In genomic region chr10:79933145-79933679, GRCm38 (mm10) we compare ENCODE assay signal across 10 mouse cellular contexts. TPM values are rescaled to one million over a fixed set of nuclear protein-coding genes. Genes with fewer than 3 reads are reported as not detected.
DNase-seq lines count a peak whose midpoint lies in the region; ATAC-seq and TF ChIP-seq lines count a peak whose summit lies in the region.
"Had no signal": no experiment of that assay in that cellular context is flagged by ENCODE, and none has a peak within 500 bp of the region (broad histone marks: within the 10 kb centered on the region; RNA-seq: fewer than 3 reads in every experiment).

No protein-coding gene starts in this region.

- H3K36me3 ChIP-seq in forebrain, embryonic 13.5 days (ENCODE audit: poor library complexity, severe bottlenecking), result peaks cover 26% of the 10 kb centered on the region
- peaks cover 13% of the 10 kb centered on the region; the same call in 1 of the 2 replicates for H3K36me3 ChIP-seq in forebrain, postnatal 0 days (ENCODE audit: insufficient read depth)
- peaks cover 6% of the 10 kb centered on the region for H3K36me3 ChIP-seq in neural tube, embryonic 11.5 days (ENCODE audit: control insufficient read depth, insufficient read depth, low read length)
- peaks cover 78% of the 10 kb centered on the region for H3K36me3 ChIP-seq in limb, embryonic 12.5 days
- peaks cover 8% of the 10 kb centered on the region; the same call in 1 of the 2 replicates for H3K36me3 ChIP-seq in stomach, embryonic 15.5 days

- H3K4me2 ChIP-seq in forebrain, embryonic 13.5 days, result no peak overlapping the region
- no peak overlapping the region for H3K4me2 ChIP-seq in forebrain, postnatal 0 days (ENCODE audit: low read depth)
- no peak overlapping the region; the same call in 1 of the 2 replicates for H3K4me2 ChIP-seq in neural tube, embryonic 11.5 days (ENCODE audit: low read depth)
- H3K4me2 ChIP-seq in limb, embryonic 12.5 days, result peak overlapping the region; percentile 30; the same call in 1 of the 2 replicates
- H3K4me2 ChIP-seq in stomach, embryonic 15.5 days, result peak overlapping the region; percentile 2; the same call in 1 of the 2 replicates

- H3K9me3 ChIP-seq in forebrain, embryonic 13.5 days (replicated peaks), result no peaks in the 10 kb centered on the region
- no peaks in the 10 kb centered on the region for H3K9me3 ChIP-seq in forebrain, postnatal 0 days (ENCODE audit: low read length)
- H3K9me3 ChIP-seq in neural tube, embryonic 11.5 days (ENCODE audit: control insufficient read depth, low read length), result no peaks in the 10 kb centered on the region
- H3K9me3 ChIP-seq in limb, embryonic 12.5 days, result no peaks in the 10 kb centered on the region
- H3K9me3 ChIP-seq in stomach, embryonic 15.5 days, result no peaks in the 10 kb centered on the region

- H3K4me3 ChIP-seq in forebrain, embryonic 13.5 days, result no peak overlapping the region
- no peak overlapping the region for H3K4me3 ChIP-seq in forebrain, postnatal 0 days (ENCODE audit: low read depth, low read length)
- no peak overlapping the region for H3K4me3 ChIP-seq in neural tube, embryonic 11.5 days (ENCODE audit: low read depth, low read length)
- no peak overlapping the region; the same call in 1 of the 2 replicates for H3K4me3 ChIP-seq in limb, embryonic 12.5 days (replicated peaks)
- no peak overlapping the region for H3K4me3 ChIP-seq in stomach, embryonic 15.5 days (replicated peaks)

- H3K9ac ChIP-seq in forebrain, embryonic 13.5 days, result no peak overlapping the region
- no peak overlapping the region for H3K9ac ChIP-seq in forebrain, postnatal 0 days
- H3K9ac ChIP-seq in neural tube, embryonic 11.5 days (ENCODE audit: low read length), result no peak overlapping the region; the same call in 1 of the 2 replicates
- H3K9ac ChIP-seq in limb, embryonic 12.5 days (replicated peaks), result no peak overlapping the region; the same call in 1 of the 2 replicates
- no peak overlapping the region for H3K9ac ChIP-seq in stomach, embryonic 15.5 days

- no peak for TF ChIP-seq CTCF in forebrain, postnatal 0 days (IDR thresholded peaks at IDR 0.05; ENCODE audit: low read depth)

- WGBS in forebrain, embryonic 13.5 days, result 77% methylated on average over 9 of the region's 9 CpGs
- 65% methylated on average over 9 of the region's 9 CpGs for WGBS in forebrain, postnatal 0 days
- WGBS in neural tube, embryonic 11.5 days, result 55% methylated on average over 9 of the region's 9 CpGs
- WGBS in limb, embryonic 12.5 days, result 45% methylated on average over 9 of the region's 9 CpGs
- WGBS in stomach, embryonic 15.5 days, result 54% methylated on average over 9 of the region's 9 CpGs

- 0 out of 2 replicates have a peak overlapping the region, but pooled peaks have one; percentile 10 for H3K27ac ChIP-seq in forebrain, embryonic 13.5 days
- no peak overlapping the region for H3K27ac ChIP-seq in forebrain, postnatal 0 days (ENCODE audit: low read depth, low read length)
- H3K27ac ChIP-seq in neural tube, embryonic 11.5 days (ENCODE audit: low read depth, low read length), result 0 out of 2 replicates have a peak overlapping the region, but pooled peaks have one; percentile 34
- peak overlapping the region; percentile 82 for H3K27ac ChIP-seq in limb, embryonic 12.5 days
- peak overlapping the region; percentile 62; the same call in 1 of the 2 replicates for H3K27ac ChIP-seq in stomach, embryonic 15.5 days

- H3K27me3 ChIP-seq in forebrain, embryonic 13.5 days, result no peaks in the 10 kb centered on the region
- no peaks in the 10 kb centered on the region for H3K27me3 ChIP-seq in forebrain, postnatal 0 days (ENCODE audit: insufficient read depth, low read length)
- no peaks in the 10 kb centered on the region for H3K27me3 ChIP-seq in neural tube, embryonic 11.5 days (ENCODE audit: control insufficient read depth, insufficient read depth, low read length)
- no peaks in the 10 kb centered on the region for H3K27me3 ChIP-seq in limb, embryonic 12.5 days
- H3K27me3 ChIP-seq in stomach, embryonic 15.5 days (replicated peaks), result no peaks in the 10 kb centered on the region

- DNase-seq in forebrain, postnatal 0 days, result no peak
- DNase-seq in neural tube, embryonic 11.5 days (ENCODE audit: low spot score), result no peak
- no peak for DNase-seq in neural tube, embryonic 10.5 days (ENCODE audit: extremely low spot score, low spot score)
- DNase-seq in left cerebral cortex, adult 11 months (ENCODE audit: low spot score), result no peak

- peaks cover 46% of the 10 kb centered on the region for H3K4me1 ChIP-seq in forebrain, embryonic 13.5 days
- peaks cover 8% of the 10 kb centered on the region; the same call in 1 of the 2 replicates for H3K4me1 ChIP-seq in forebrain, postnatal 0 days (ENCODE audit: insufficient read depth)
- peaks cover 36% of the 10 kb centered on the region for H3K4me1 ChIP-seq in neural tube, embryonic 11.5 days (ENCODE audit: control insufficient read depth, insufficient read depth, low read length)
- peaks cover 94% of the 10 kb centered on the region for H3K4me1 ChIP-seq in limb, embryonic 12.5 days (replicated peaks)
- peaks cover 64% of the 10 kb centered on the region for H3K4me1 ChIP-seq in stomach, embryonic 15.5 days

- no peak for ATAC-seq in forebrain, embryonic 13.5 days
- ATAC-seq in forebrain, postnatal 0 days, result no peak
- ATAC-seq in neural tube, embryonic 11.5 days (ENCODE audit: insufficient read depth, low FRiP score, low TSS enrichment), result no peak
- ATAC-seq in limb, embryonic 12.5 days (ENCODE audit: insufficient number of reproducible peaks, insufficient read depth, low FRiP score, low TSS enrichment, low read depth), result no peak
- ATAC-seq in stomach, embryonic 15.5 days (ENCODE audit: insufficient read depth, low FRiP score, low read depth), result no peak
- ATAC-seq in activated CD4-positive, CD25-positive, alpha-beta regulatory T cell, adult 4 months, result no peak
- ATAC-seq: CD4-positive, CD25-positive, alpha-beta regulatory T cell, adult 4 months had no signal

RNA-seq across cellular contexts. Expression of gene Arid3a, which starts 6.4 kb away (rescaled TPM):
- polyA plus RNA-seq in forebrain, embryonic 13.5 days (2015; fragmentation: Nextera tagmentation; extraction: Ambion mirVana), result 2.5 and 3.6 TPM in 2 replicates
- 7.1 and 7.9 TPM in 2 replicates for total RNA-seq in forebrain, postnatal 0 days (2014; rRNA removed)
- 1.0 and 2.1 TPM in 2 replicates for polyA plus RNA-seq in forebrain, postnatal 0 days (2015; fragmentation: Nextera tagmentation; extraction: Ambion mirVana)
- 7.0 and 8.5 TPM in 2 replicates for polyA plus RNA-seq in neural tube, embryonic 11.5 days (2014; fragmentation: Nextera tagmentation; extraction: Ambion mirVana)
- polyA plus RNA-seq in limb, embryonic 12.5 days (2016; fragmentation: Nextera tagmentation; extraction: Ambion mirVana), result 8.4 and 8.6 TPM in 2 replicates
- 9.8 and 10.0 TPM in 2 replicates for polyA plus RNA-seq in stomach, embryonic 15.5 days (2015; fragmentation: Nextera tagmentation; extraction: Ambion mirVana)
- 1 to 10 TPM; 2.1 to 2.5 TPM for polyA plus RNA-seq in activated CD4-positive, CD25-positive, alpha-beta regulatory T cell, adult 4 months (2017; shearing (Covaris generic))

RNA-seq across cellular contexts. Expression of gene R3hdm4, which starts 12.2 kb away (rescaled TPM):
- polyA plus RNA-seq in forebrain, embryonic 13.5 days (2015; fragmentation: Nextera tagmentation; extraction: Ambion mirVana), result 200 and 217 TPM in 2 replicates
- total RNA-seq in forebrain, postnatal 0 days (2014; rRNA removed), result 117 and 129 TPM in 2 replicates
- polyA plus RNA-seq in forebrain, postnatal 0 days (2015; fragmentation: Nextera tagmentation; extraction: Ambion mirVana), result 282 and 333 TPM in 2 replicates
- polyA plus RNA-seq in neural tube, embryonic 11.5 days (2014; fragmentation: Nextera tagmentation; extraction: Ambion mirVana), result 150 and 156 TPM in 2 replicates
- 149 and 161 TPM in 2 replicates for polyA plus RNA-seq in limb, embryonic 12.5 days (2016; fragmentation: Nextera tagmentation; extraction: Ambion mirVana)
- 137 and 140 TPM in 2 replicates for polyA plus RNA-seq in stomach, embryonic 15.5 days (2015; fragmentation: Nextera tagmentation; extraction: Ambion mirVana)
- 100 to 1,000 TPM in 1 of 2 experiments, 10 to 100 TPM in 1; 92.3 to 122 TPM for polyA plus RNA-seq in activated CD4-positive, CD25-positive, alpha-beta regulatory T cell, adult 4 months (2017; shearing (Covaris generic))

RNA-seq across cellular contexts. Expression of gene Kiss1r, which starts 16.4 kb away (rescaled TPM):
- 1.0 and 1.3 TPM in 2 replicates for polyA plus RNA-seq in forebrain, embryonic 13.5 days (2015; fragmentation: Nextera tagmentation; extraction: Ambion mirVana)
- total RNA-seq in forebrain, postnatal 0 days (2014; rRNA removed), result 4.2 and 5.4 TPM in 2 replicates
- polyA plus RNA-seq in forebrain, postnatal 0 days (2015; fragmentation: Nextera tagmentation; extraction: Ambion mirVana), result 3.4 and 3.6 TPM in 2 replicates
- 0.77 and 0.80 TPM in 2 replicates for polyA plus RNA-seq in neural tube, embryonic 11.5 days (2014; fragmentation: Nextera tagmentation; extraction: Ambion mirVana)
- polyA plus RNA-seq in limb, embryonic 12.5 days (2016; fragmentation: Nextera tagmentation; extraction: Ambion mirVana), result 1.1 and 1.2 TPM in 2 replicates
- 0.83 and 0.94 TPM in 2 replicates for polyA plus RNA-seq in stomach, embryonic 15.5 days (2015; fragmentation: Nextera tagmentation; extraction: Ambion mirVana)
- polyA plus RNA-seq in activated CD4-positive, CD25-positive, alpha-beta regulatory T cell, adult 4 months (2017; shearing (Covaris generic)), result under 1 TPM in 1 of 2 experiments, not detected in 1; 0.22 TPM

RNA-seq across cellular contexts. Expression of gene Gm26602, which starts 22.6 kb away (rescaled TPM):
- 33.6 TPM in 1 of 2 replicates, not detected in the other for polyA plus RNA-seq in forebrain, embryonic 13.5 days (2015; fragmentation: Nextera tagmentation; extraction: Ambion mirVana)
- total RNA-seq in forebrain, postnatal 0 days (2014; rRNA removed), result not detected in 2 replicates
- polyA plus RNA-seq in forebrain, postnatal 0 days (2015; fragmentation: Nextera tagmentation; extraction: Ambion mirVana), result 34.4 and 39.2 TPM in 2 replicates
- 14.5 TPM in 1 of 2 replicates, not detected in the other for polyA plus RNA-seq in neural tube, embryonic 11.5 days (2014; fragmentation: Nextera tagmentation; extraction: Ambion mirVana)
- 5.5 and 21.1 TPM in 2 replicates for polyA plus RNA-seq in limb, embryonic 12.5 days (2016; fragmentation: Nextera tagmentation; extraction: Ambion mirVana)
- 4.4 and 13.3 TPM in 2 replicates for polyA plus RNA-seq in stomach, embryonic 15.5 days (2015; fragmentation: Nextera tagmentation; extraction: Ambion mirVana)
- not detected for polyA plus RNA-seq in activated CD4-positive, CD25-positive, alpha-beta regulatory T cell, adult 4 months (2017; shearing (Covaris generic))
- total RNA-seq: hematopoietic stem cell, adult 5-6 weeks had no signal
- polyA plus RNA-seq: CD4-positive, CD25-positive, alpha-beta regulatory T cell, adult 4 months had no signal

RNA-seq across cellular contexts. Expression of gene Med16, which starts 24.5 kb away (rescaled TPM):
- 49.0 and 59.0 TPM in 2 replicates for polyA plus RNA-seq in forebrain, embryonic 13.5 days (2015; fragmentation: Nextera tagmentation; extraction: Ambion mirVana)
- 47.0 and 60.9 TPM in 2 replicates for total RNA-seq in forebrain, postnatal 0 days (2014; rRNA removed)
- polyA plus RNA-seq in forebrain, postnatal 0 days (2015; fragmentation: Nextera tagmentation; extraction: Ambion mirVana), result 46.1 and 56.0 TPM in 2 replicates
- 47.7 and 53.6 TPM in 2 replicates for polyA plus RNA-seq in neural tube, embryonic 11.5 days (2014; fragmentation: Nextera tagmentation; extraction: Ambion mirVana)
- polyA plus RNA-seq in limb, embryonic 12.5 days (2016; fragmentation: Nextera tagmentation; extraction: Ambion mirVana), result 50.8 and 53.7 TPM in 2 replicates
- 43.6 and 47.8 TPM in 2 replicates for polyA plus RNA-seq in stomach, embryonic 15.5 days (2015; fragmentation: Nextera tagmentation; extraction: Ambion mirVana)
- 10 to 100 TPM in 1 of 2 experiments, 1 to 10 TPM in 1; 6.7 to 10.5 TPM for polyA plus RNA-seq in activated CD4-positive, CD25-positive, alpha-beta regulatory T cell, adult 4 months (2017; shearing (Covaris generic))

Comparison
In these comparisons a context has a peak if more than half of its experiments do, and no peak if none do; other contexts are left out.
1. H3K4me2 ChIP-seq: peak in limb, embryonic 12.5 days (single experiment) and stomach, embryonic 15.5 days (single experiment); none in forebrain, embryonic 13.5 days (single experiment), forebrain, postnatal 0 days (single experiment) and neural tube, embryonic 11.5 days (single experiment).